Mouse (Mus musculus) stomach, embryonic 16.5 days (tissue): ENCODE results near the gene Atf7ip. TPM values are rescaled to one million over a fixed set of nuclear protein-coding genes. Genes with fewer than 3 reads are reported as not detected.

ENCODE experiments used
- ATAC-seq: fragments of 200-750 bp; cut with Nextera tagmentation; 2 replicates; pipeline ENCODE4 v1.8.0; 2017; ENCODE audit warnings: moderate number of reproducible peaks, moderate TSS enrichment; ENCODE audit not compliant: insufficient read depth, low FRiP score
- H3K27ac ChIP-seq: fragments of 300-500 bp; sonication (generic); 2 replicates; pipeline ENCODE4 v1.5.1; 2014; ENCODE audit warnings: low read length
- H3K27me3 ChIP-seq: fragments of 300-500 bp; sonication (generic); 2 replicates; pipeline ENCODE4 v1.6.1; 2014; ENCODE audit warnings: low read length, control low read depth, mixed read lengths; ENCODE audit not compliant: control insufficient read depth, insufficient read depth
- H3K36me3 ChIP-seq: fragments of 300-500 bp; sonication (generic); 2 replicates; pipeline ENCODE4 v1.6.1; 2014; ENCODE audit warnings: low read length; ENCODE audit not compliant: control insufficient read depth, insufficient read depth
- H3K4me1 ChIP-seq: fragments of 300-500 bp; sonication (generic); 2 replicates; pipeline ENCODE4 v1.6.1; 2014; ENCODE audit warnings: low read length, control low read depth, mixed read lengths; ENCODE audit not compliant: control insufficient read depth, insufficient read depth
- H3K4me2 ChIP-seq: fragments of 300-500 bp; sonication (generic); 2 replicates; pipeline ENCODE4 v1.6.1; 2014; ENCODE audit warnings: low read depth, low read length, mixed read lengths
- H3K4me3 ChIP-seq: fragments of 300-500 bp; sonication (generic); replicated peaks from 2 replicates; pipeline ENCODE4 v1.5.1; 2014; ENCODE audit warnings: mild to moderate bottlenecking, low read length
- H3K9ac ChIP-seq: fragments of 300-500 bp; sonication (generic); 2 replicates; pipeline ENCODE4 v1.6.1; 2014; ENCODE audit warnings: low read length
- H3K9me3 ChIP-seq: fragments of 300-500 bp; sonication (generic); replicated peaks from 2 replicates; pipeline ENCODE4 v1.6.1; 2016; ENCODE audit warnings: low read length, control low read depth; ENCODE audit not compliant: control insufficient read depth
- WGBS: fragments of 180-500 bp; shearing (Covaris S2); extraction: QIAGEN DNeasy Blood & Tissue Kit; methylation state at CpG from one replicate; pipeline ENCODE4 v1.1.7; 2014; 5-methylcytosine and 5-hydroxymethylcytosine counted together
- polyA plus RNA-seq: library from polyadenylated mRNA; unstranded; fragments of >200 nt; fragmentation: Nextera tagmentation; extraction: Ambion mirVana; gene quantifications from 2 replicates; pipeline ENCODE4 v1.2.1, GENCODE M21; 2015

Atf7ip gene
- polyA plus RNA-seq, 1 experiment from 2014 or later: 34.0 TPM

DNA sequence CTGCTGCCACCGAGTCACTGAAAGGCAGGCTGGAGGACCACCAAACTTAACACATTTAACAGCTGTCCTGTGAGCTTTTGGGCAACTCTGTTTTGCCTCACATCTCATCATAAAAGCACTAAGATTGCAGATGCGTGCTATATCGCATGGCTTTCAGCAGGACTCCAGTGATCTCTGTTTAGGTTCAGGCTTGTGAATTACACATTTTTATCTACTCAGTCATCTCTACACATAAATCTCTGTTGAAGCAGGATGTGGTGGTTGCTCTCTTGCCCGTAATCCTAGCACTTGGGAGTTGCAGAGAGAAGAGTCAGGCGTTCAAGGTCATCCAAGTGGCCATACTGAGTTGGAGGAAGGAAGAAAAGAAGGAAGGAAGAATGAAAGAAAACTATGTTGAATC is 14.3 kb upstream of the Atf7ip start:
- WGBS: 61% methylated on average over 5 of the region's 5 CpGs
- Histone ChIP-seq H3K4me3 (no peak overlapping the region), H3K9ac (no peak overlapping the region), H3K9me3 (no peaks in the 10 kb centered on the region), H3K4me1 (peaks cover 9% of the 10 kb centered on the region), H3K27ac (no peak overlapping the region), H3K27me3 (no peaks in the 10 kb centered on the region), H3K4me2 (no peak overlapping the region), H3K36me3 (no peaks in the 10 kb centered on the region)
- no peak for ATAC-seq

DNA sequence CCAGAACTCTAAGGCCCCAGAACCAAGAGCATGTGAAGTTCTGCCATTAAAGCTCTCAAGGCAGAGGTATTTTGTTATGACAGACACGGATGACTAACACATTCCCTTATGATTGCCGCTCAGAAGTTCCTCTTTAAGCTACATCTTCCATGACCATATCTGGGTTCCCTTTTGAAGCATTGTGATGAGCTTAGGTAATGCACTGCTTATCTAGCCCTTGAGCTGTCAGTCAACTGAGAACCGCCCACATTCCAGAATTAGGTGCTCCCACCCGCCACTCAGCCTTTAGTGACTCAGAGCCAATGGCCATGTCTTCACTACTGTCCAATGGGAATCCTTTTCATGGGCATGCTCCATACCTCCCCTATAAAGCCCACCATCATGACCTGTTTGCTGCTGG is 13.7 kb upstream of the Atf7ip start:
- no peaks in the 10 kb centered on the region for H3K27me3 ChIP-seq
- no peak overlapping the region for H3K4me2 ChIP-seq
- H3K9ac ChIP-seq: no peak overlapping the region
- peaks cover 9% of the 10 kb centered on the region for H3K4me1 ChIP-seq
- no peak overlapping the region for H3K27ac ChIP-seq
- WGBS: 78% methylated on average over 4 of the region's 4 CpGs
- no peaks in the 10 kb centered on the region for H3K9me3 ChIP-seq
- H3K4me3 ChIP-seq: no peak overlapping the region
- H3K36me3 ChIP-seq: no peaks in the 10 kb centered on the region
- ATAC-seq: no peak

DNA sequence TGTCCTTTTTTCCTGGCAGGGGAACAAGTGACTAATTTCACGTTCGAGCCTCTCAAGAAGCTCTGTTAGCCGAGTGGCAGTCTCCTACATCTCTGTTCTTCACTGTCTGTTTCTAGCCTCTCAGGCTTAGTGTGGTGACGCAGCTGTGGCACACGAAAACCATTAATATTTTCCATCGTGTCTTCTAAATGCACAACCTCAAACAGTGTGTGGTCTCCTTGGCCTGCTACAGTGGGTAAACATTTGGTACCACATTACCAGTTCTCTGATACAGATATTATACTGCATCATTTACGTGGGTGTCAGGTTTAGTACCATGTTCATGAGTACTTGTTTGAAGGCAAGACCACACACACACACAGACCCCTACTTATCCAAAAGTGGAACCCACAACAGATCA is 12.5 kb upstream of the Atf7ip start:
- Histone ChIP-seq H3K27me3 (no peaks in the 10 kb centered on the region), H3K4me3 (no peak overlapping the region), H3K4me1 (peaks cover 9% of the 10 kb centered on the region), H3K36me3 (no peaks in the 10 kb centered on the region), H3K27ac (no peak overlapping the region), H3K9ac (no peak overlapping the region), H3K4me2 (no peak overlapping the region), H3K9me3 (no peaks in the 10 kb centered on the region)
- 91% methylated on average over 7 of the region's 7 CpGs for WGBS
- ATAC-seq: no peak

DNA sequence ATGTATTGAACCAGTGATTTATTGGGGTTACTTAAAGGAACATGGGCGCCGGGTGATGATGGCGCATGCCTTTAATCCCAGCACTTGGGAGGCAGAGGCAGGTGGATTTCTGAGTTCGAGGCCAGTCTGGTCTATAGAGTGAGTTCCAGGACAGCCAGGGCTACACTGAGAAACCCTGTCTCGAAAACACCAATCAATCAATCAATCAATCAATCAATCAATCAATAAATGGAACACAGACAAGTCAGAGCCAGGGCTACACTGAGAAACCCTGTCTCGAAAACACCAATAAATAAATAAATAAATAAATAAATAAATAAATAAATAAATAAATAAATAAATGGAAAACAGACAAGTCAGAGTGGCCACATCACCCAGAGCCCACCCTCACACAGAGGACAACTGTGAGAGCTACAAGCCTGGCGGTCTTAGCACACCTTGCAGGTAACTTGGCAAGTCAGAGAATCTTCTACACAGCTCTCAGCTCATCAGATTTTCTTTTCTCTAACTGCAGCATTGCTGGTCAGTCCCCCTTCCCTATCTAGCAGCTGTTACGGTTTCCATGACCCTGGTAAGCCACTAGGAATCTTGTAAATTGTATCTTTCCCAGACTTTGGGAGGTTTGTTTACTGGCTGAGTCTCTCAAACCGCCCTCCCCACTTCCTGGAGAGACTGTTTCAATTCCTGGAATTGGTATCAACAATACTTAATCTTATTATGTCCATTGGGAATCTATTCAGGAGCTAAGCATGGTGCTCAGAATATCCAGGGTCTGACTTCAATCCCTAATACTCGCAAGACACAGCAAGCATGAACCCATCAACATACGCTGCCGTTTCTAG is 11.8 kb upstream of the Atf7ip start:
- H3K4me3 ChIP-seq: no peak overlapping the region
- H3K27me3 ChIP-seq: no peaks in the 10 kb centered on the region
- no peak overlapping the region for H3K9ac ChIP-seq
- H3K9me3 ChIP-seq: no peaks in the 10 kb centered on the region
- peaks cover 9% of the 10 kb centered on the region for H3K4me1 ChIP-seq
- WGBS: 80% methylated on average over 12 of the region's 12 CpGs
- ATAC-seq: no peak
- no peaks in the 10 kb centered on the region for H3K36me3 ChIP-seq
- H3K4me2 ChIP-seq: no peak overlapping the region
- H3K27ac ChIP-seq: peak overlapping the region; percentile 37; the same call in 1 of the 2 replicates

DNA sequence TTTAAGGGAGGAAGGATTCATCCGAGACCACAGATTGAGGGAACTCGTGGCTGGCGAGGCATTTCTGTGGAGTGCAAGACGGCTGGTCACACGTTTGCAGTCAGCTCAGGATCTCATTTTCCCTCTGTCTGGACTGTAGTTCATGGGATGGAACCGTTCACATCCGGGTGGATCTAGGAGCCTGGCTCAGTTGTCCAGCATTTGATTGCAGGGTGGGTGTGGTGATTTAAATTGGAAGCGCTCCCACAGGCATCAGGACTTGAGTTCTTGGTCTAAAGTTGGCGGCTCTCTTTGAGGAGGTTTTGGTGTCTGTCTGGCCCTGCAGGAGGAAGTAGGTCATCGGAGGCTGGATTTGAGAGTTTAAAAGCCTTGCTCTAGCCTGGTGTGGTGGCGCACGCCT is 10.9 kb upstream of the Atf7ip start:
- H3K4me1 ChIP-seq: peaks cover 9% of the 10 kb centered on the region
- no peaks in the 10 kb centered on the region; the same call in 1 of the 2 replicates for H3K9me3 ChIP-seq
- H3K9ac ChIP-seq: no peak overlapping the region
- 86% methylated on average over 12 of the region's 12 CpGs for WGBS
- H3K27me3 ChIP-seq: no peaks in the 10 kb centered on the region
- no peak overlapping the region for H3K27ac ChIP-seq
- no peak for ATAC-seq
- H3K4me2 ChIP-seq: no peak overlapping the region
- H3K4me3 ChIP-seq: no peak overlapping the region
- H3K36me3 ChIP-seq: no peaks in the 10 kb centered on the region

DNA sequence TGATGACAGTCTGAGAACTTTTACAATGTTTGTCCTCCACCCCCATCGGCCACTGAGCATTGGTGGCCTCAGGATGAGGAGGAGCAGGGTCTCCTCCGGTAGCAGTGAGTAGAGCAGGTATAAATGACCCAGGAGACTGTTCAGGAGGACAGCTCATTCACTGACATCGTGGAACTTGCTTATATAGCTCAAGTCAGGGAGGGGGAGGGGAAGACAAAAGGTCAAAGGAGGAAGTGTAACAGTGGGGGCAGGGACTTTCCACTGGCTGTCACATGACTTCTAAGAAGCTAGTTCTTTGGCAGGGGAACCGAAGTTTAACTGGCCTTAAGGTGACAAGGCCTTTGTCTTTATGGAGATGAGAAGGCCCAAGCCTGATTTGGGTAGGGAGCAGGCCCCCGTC is 8.2 kb upstream of the Atf7ip start:
- Histone ChIP-seq H3K4me1 (peaks cover 2% of the 10 kb centered on the region; the same call in 1 of the 2 replicates), H3K4me2 (no peak overlapping the region), H3K9ac (no peak overlapping the region), H3K9me3 (peaks cover 3% of the 10 kb centered on the region; the same call in 1 of the 2 replicates), H3K36me3 (no peaks in the 10 kb centered on the region), H3K4me3 (no peak overlapping the region), H3K27me3 (no peaks in the 10 kb centered on the region), H3K27ac (no peak overlapping the region)
- 61% methylated on average over 5 of the region's 5 CpGs for WGBS
- ATAC-seq: no peak

DNA sequence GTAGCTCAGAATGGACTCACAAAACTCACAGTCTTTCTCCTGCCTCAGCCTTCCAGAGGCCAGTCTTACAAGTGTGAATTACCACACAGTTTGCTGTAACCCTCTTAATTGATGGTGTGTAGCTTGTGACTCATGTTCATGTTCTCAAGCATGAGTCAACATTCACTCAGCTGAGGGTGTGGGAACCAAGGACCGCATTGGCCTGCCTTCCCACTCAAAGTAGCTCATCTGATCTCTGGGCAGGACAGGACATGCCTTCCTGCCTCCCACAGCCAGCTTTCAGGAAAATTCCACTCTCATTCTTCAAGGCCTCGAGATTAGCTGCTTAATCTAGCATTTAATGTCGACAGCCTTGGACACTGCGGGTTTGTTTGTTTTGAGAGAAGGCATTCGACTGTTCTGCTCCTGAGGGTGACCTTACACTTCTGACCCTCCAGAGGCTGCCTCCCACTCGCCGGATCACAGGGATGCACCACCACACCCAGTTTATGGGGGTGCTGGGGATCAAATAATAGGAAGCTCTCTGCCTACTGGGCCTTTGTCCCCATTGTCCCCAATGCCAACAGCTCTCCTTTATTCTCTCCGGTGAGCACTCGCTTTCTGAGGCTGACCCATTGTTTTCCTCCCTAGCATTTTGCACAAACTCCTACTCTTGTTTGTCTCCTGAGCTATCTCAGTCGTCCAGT is 6.5 kb upstream of the Atf7ip start:
- H3K4me2 ChIP-seq: no peak overlapping the region
- H3K27ac ChIP-seq: peak overlapping the region; percentile 31; the same call in 1 of the 2 replicates
- H3K4me3 ChIP-seq: no peak overlapping the region
- 47% methylated on average over 10 of the region's 10 CpGs for WGBS
- H3K9me3 ChIP-seq: peaks cover 3% of the 10 kb centered on the region; the same call in 1 of the 2 replicates
- no peaks in the 10 kb centered on the region for H3K4me1 ChIP-seq
- H3K36me3 ChIP-seq: no peaks in the 10 kb centered on the region
- no peak for ATAC-seq
- no peaks in the 10 kb centered on the region for H3K27me3 ChIP-seq
- H3K9ac ChIP-seq: no peak overlapping the region

DNA sequence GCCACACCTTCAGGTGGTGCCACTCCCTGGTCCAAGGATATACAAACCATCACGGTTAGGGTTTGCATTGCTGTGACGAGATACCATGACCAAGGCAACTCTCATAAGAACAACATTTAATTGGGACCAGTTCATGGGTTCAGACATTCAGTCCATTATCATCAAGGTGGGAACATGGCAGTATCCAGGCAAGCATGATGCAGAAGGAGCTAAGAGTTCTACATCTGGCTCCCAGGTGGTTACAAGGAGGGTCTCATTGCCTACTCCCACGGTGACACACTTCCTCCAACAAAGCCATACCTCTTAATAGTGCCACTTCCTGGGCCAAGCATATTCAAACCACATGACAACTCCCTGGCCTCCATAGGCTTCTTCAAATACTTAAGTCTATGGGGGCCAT is 2.7 kb downstream of the Atf7ip start:
- Histone ChIP-seq H3K9ac (no peak overlapping the region), H3K36me3 (no peaks in the 10 kb centered on the region), H3K9me3 (no peaks in the 10 kb centered on the region; the same call in 1 of the 2 replicates), H3K4me3 (no peak overlapping the region), H3K27ac (no peak overlapping the region), H3K4me1 (no peaks in the 10 kb centered on the region), H3K4me2 (no peak overlapping the region), H3K27me3 (no peaks in the 10 kb centered on the region)
- WGBS: 93% methylated on average over 3 of the region's 3 CpGs
- ATAC-seq: no peak

DNA sequence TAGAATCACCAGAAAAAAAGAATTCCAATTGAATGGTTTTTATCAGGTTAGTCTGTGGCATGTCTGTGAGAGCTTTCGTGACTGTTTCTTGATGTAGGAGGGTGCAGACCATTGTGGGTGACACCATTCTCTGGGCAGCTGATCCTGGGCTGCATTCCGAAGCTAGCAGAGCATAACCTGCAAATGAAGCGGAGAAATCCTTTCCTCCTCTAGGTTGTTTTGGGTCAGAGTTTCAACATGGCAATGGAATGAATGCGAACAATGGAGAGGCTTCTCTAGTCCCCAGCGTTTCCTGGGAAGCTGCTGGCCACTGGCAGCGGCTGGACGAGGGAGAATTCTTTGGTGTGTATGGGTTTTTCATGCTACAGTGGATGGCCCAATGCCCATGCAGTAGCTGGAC is 5.0 kb downstream of the Atf7ip start:
- Histone ChIP-seq H3K4me3 (no peak overlapping the region), H3K36me3 (no peaks in the 10 kb centered on the region), H3K9ac (no peak overlapping the region), H3K27ac (no peak overlapping the region), H3K9me3 (peaks cover 10% of the 10 kb centered on the region), H3K27me3 (no peaks in the 10 kb centered on the region), H3K4me2 (no peak overlapping the region), H3K4me1 (no peaks in the 10 kb centered on the region)
- WGBS: 81% methylated on average over 7 of the region's 7 CpGs
- ATAC-seq: no peak
